Mouse (Mus musculus): ENCODE data around the gene AC134908.4. TPM values are rescaled to one million over a fixed set of nuclear protein-coding genes. Genes with fewer than 3 reads are reported as not detected.

AC134908.4 gene
- polyA plus RNA-seq, 1 experiment from 2014 or later, result 1.8 TPM

- Histone ChIP-seq H3K27ac (peak overlapping the region; percentile 92), H3K4me3 (peak overlapping the region; percentile 67), H3K36me3 (ENCODE audit: poor library complexity, severe bottlenecking) (peaks cover 49% of the 10 kb centered on the region), H3K9me3 (replicated peaks) (no peaks in the 10 kb centered on the region), H3K4me1 (peaks cover 77% of the 10 kb centered on the region), H3K4me2 (peak overlapping the region; percentile 98), H3K9ac (peak overlapping the region; percentile 89), H3K27me3 (no peaks in the 10 kb centered on the region)
- WGBS, result 44% methylated on average over 8 of the region's 8 CpGs
- ATAC-seq, result no peak
Observed at GRCm38 (mm10) chr17:25829558-25830017, 34.1 kb upstream of the AC134908.4 start.

- Histone ChIP-seq H3K4me2 (peak within 1 kb of the TSS; percentile 98), H3K27ac (peak within 1 kb of the TSS; percentile 92), H3K27me3 (no peaks in the 10 kb centered on the region), H3K36me3 (ENCODE audit: poor library complexity, severe bottlenecking) (peaks cover 49% of the 10 kb centered on the region), H3K9me3 (replicated peaks) (no peaks in the 10 kb centered on the region), H3K9ac (peak within 1 kb of the TSS; percentile 89), H3K4me3 (peak within 1 kb of the TSS; percentile 67), H3K4me1 (peaks cover 77% of the 10 kb centered on the region)
- peak; percentile 63 for ATAC-seq
- 1% methylated on average over 32 of the region's 32 CpGs for WGBS
Observed at GRCm38 (mm10) chr17:25828712-25829557, 33.5 kb upstream of the AC134908.4 start, which contains the start of gene Jmjd8. TSS of gene Jmjd8 (plus strand) at chr17:25828867.

GRCm38 (mm10) chr17:25828223-25828594 is 32.8 kb upstream of the AC134908.4 start:
- Histone ChIP-seq H3K9ac (peak overlapping the region; percentile 89; the same call in 1 of the 2 replicates), H3K36me3 (ENCODE audit: poor library complexity, severe bottlenecking) (peaks cover 49% of the 10 kb centered on the region), H3K4me2 (peak overlapping the region; percentile 98), H3K4me1 (peaks cover 75% of the 10 kb centered on the region), H3K9me3 (replicated peaks) (no peaks in the 10 kb centered on the region), H3K27me3 (no peaks in the 10 kb centered on the region), H3K4me3 (peak overlapping the region; percentile 67), H3K27ac (0 out of 2 replicates have a peak overlapping the region, but pooled peaks have one; percentile 92)
- WGBS, result 87% methylated on average over 8 of the region's 8 CpGs
- no peak for ATAC-seq

- no peak for ATAC-seq
- no peaks in the 10 kb centered on the region for H3K9me3 ChIP-seq (replicated peaks)
- H3K9ac ChIP-seq, result 0 out of 2 replicates have a peak overlapping the region, but pooled peaks have one; percentile 89
- H3K27ac ChIP-seq, result no peak overlapping the region
- H3K4me2 ChIP-seq, result no peak overlapping the region; the same call in 1 of the 2 replicates
- 94% methylated on average over 22 of the region's 22 CpGs for WGBS
- H3K27me3 ChIP-seq, result no peaks in the 10 kb centered on the region
- peak overlapping the region; percentile 67; the same call in 1 of the 2 replicates for H3K4me3 ChIP-seq
- H3K36me3 ChIP-seq (ENCODE audit: poor library complexity, severe bottlenecking), result peaks cover 49% of the 10 kb centered on the region
- H3K4me1 ChIP-seq, result peaks cover 75% of the 10 kb centered on the region
Observed at GRCm38 (mm10) chr17:25827546-25828222, 32.2 kb upstream of the AC134908.4 start.

GRCm38 (mm10) chr17:25827011-25827410 is 31.6 kb upstream of the AC134908.4 start:
- H3K36me3 ChIP-seq (ENCODE audit: poor library complexity, severe bottlenecking), result peaks cover 49% of the 10 kb centered on the region
- H3K4me1 ChIP-seq, result peaks cover 73% of the 10 kb centered on the region
- no peaks in the 10 kb centered on the region for H3K9me3 ChIP-seq (replicated peaks)
- no peak overlapping the region for H3K4me2 ChIP-seq
- H3K27me3 ChIP-seq, result no peaks in the 10 kb centered on the region
- WGBS, result 93% methylated on average over 13 of the region's 13 CpGs
- no peak overlapping the region for H3K27ac ChIP-seq
- H3K4me3 ChIP-seq, result no peak overlapping the region
- no peak overlapping the region for H3K9ac ChIP-seq
- ATAC-seq, result no peak

GRCm38 (mm10) chr17:25825984-25826570 is 30.6 kb upstream of the AC134908.4 start:
- peaks cover 41% of the 10 kb centered on the region for H3K36me3 ChIP-seq (ENCODE audit: poor library complexity, severe bottlenecking)
- 97% methylated on average over 27 of the region's 27 CpGs for WGBS
- H3K4me2 ChIP-seq, result peak overlapping the region; percentile 12; the same call in 1 of the 2 replicates
- H3K4me1 ChIP-seq, result peaks cover 63% of the 10 kb centered on the region
- H3K9me3 ChIP-seq (replicated peaks), result no peaks in the 10 kb centered on the region
- ATAC-seq, result no peak
- H3K9ac ChIP-seq, result no peak overlapping the region
- no peak overlapping the region for H3K27ac ChIP-seq
- no peaks in the 10 kb centered on the region for H3K27me3 ChIP-seq
- no peak overlapping the region for H3K4me3 ChIP-seq

GRCm38 (mm10) chr17:25825311-25825710 is 29.9 kb upstream of the AC134908.4 start:
- Histone ChIP-seq H3K36me3 (ENCODE audit: poor library complexity, severe bottlenecking) (peaks cover 35% of the 10 kb centered on the region), H3K27ac (no peak overlapping the region), H3K9ac (no peak overlapping the region), H3K4me1 (peaks cover 56% of the 10 kb centered on the region), H3K9me3 (replicated peaks) (no peaks in the 10 kb centered on the region), H3K4me2 (peak overlapping the region; percentile 98), H3K27me3 (peaks cover 3% of the 10 kb centered on the region), H3K4me3 (0 out of 2 replicates have a peak overlapping the region, but pooled peaks have one; percentile 62)
- ATAC-seq, result no peak
- WGBS, result 85% methylated on average over 6 of the region's 6 CpGs

GRCm38 (mm10) chr17:25824362-25825142 is 29.1 kb upstream of the AC134908.4 start:
- peaks cover 35% of the 10 kb centered on the region for H3K36me3 ChIP-seq (ENCODE audit: poor library complexity, severe bottlenecking)
- H3K9me3 ChIP-seq (replicated peaks), result no peaks in the 10 kb centered on the region
- ATAC-seq, result no peak
- H3K27ac ChIP-seq, result no peak overlapping the region
- peak overlapping the region; percentile 62 for H3K4me3 ChIP-seq
- peak overlapping the region; percentile 75 for H3K9ac ChIP-seq
- WGBS, result 77% methylated on average over 16 of the region's 17 CpGs
- H3K4me2 ChIP-seq, result peak overlapping the region; percentile 98
- H3K27me3 ChIP-seq, result peaks cover 10% of the 10 kb centered on the region
- H3K4me1 ChIP-seq, result peaks cover 48% of the 10 kb centered on the region

GRCm38 (mm10) chr17:25823452-25823851 is 28.0 kb upstream of the AC134908.4 start, which contains the start of gene Wdr24:
TSS of gene Wdr24 (plus strand) at chr17:25823627.
- Histone ChIP-seq H3K4me3 (peak within 1 kb of the TSS; percentile 62), H3K27ac (peak within 1 kb of the TSS; percentile 69), H3K9me3 (replicated peaks) (no peaks in the 10 kb centered on the region), H3K36me3 (ENCODE audit: poor library complexity, severe bottlenecking) (peaks cover 40% of the 10 kb centered on the region), H3K9ac (peak within 1 kb of the TSS; percentile 75), H3K4me2 (peak within 1 kb of the TSS; percentile 98), H3K27me3 (peaks cover 21% of the 10 kb centered on the region), H3K4me1 (peaks cover 49% of the 10 kb centered on the region)
- ATAC-seq, result peak; percentile 80
- WGBS, result 0% methylated on average over 18 of the region's 18 CpGs

- Histone ChIP-seq H3K9me3 (replicated peaks) (no peaks in the 10 kb centered on the region), H3K4me3 (no peak overlapping the region; the same call in 1 of the 2 replicates), H3K4me1 (peaks cover 10% of the 10 kb centered on the region), H3K27ac (no peak overlapping the region), H3K4me2 (peak overlapping the region; percentile 26; the same call in 1 of the 2 replicates), H3K27me3 (peaks cover 33% of the 10 kb centered on the region), H3K36me3 (ENCODE audit: poor library complexity, severe bottlenecking) (peaks cover 37% of the 10 kb centered on the region), H3K9ac (peak overlapping the region; percentile 35)
- WGBS, result 7% methylated on average over 46 of the region's 46 CpGs
- 0 out of 2 replicates have a peak, but pooled peaks have one; percentile 3 for ATAC-seq
Observed at GRCm38 (mm10) chr17:25818851-25819780, 23.7 kb upstream of the AC134908.4 start.

All from forebrain, embryonic 13.5 days (tissue).